Mouse (Mus musculus): ENCODE results near the gene Gm45062.
"Not testable (repeated sequence)": the region's sequence is repeated elsewhere in the genome, so short reads cannot be mapped to it uniquely, and the experiment has no call there.

The Gm45062 gene

DNA sequence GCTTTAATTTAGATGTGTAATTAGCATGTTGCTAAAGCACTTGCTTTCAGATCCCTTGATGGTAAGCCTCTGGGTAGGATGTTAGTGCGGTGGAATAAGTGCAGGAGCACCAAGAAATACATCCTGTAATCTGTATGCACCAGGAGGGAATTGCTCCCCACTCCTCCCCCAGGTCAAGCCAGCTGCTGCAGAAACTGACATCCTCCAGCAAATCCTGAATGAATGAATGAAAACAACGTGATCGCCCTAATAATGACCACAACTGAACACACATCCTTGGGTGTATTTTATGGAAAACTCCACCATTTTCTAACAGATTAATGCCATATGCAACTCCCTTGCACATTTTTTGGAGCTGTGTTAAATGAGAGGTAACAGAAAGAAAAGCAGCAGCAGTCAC is 252.2 kb downstream of the Gm45062 start:
- DNase-seq: no peak

DNA sequence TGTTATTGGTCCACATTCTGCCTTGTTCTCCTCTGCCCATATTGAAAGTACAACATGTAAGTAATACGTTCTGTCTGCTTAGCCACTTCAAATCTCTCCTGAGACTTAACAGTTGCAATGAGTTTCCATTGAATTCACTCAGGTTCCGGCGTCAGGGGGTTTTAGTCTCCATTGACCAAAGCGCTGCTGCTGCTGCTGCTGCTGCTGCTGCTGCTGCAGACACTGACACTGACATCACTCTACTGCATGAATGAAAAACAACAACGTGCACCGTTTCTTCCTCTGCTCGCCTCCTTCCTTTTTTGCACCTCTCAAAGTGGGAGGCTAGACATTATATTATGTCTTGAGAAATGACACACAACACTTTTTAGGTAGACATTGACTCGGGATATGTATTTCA is 253.2 kb downstream of the Gm45062 start:
- no peak for DNase-seq

DNA sequence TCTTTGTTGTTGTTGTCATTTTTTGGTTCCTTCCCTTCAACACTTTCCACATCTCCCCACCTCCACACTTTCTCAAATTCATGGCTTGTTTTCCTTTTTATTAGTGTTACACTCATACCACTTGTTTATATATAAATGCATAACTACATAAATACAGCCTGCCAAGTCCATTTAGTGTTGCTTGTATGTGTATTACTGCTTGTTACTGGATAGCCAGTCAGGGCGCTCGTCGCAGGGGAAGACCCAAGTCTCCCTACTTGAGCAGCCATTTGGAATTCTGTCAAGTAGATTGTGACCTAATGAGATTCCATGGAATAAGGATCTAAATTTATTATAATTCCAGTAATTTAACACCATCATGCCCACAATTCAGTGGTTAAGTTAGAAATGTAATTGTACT is 260.4 kb downstream of the Gm45062 start:
- DNase-seq: no peak

DNA sequence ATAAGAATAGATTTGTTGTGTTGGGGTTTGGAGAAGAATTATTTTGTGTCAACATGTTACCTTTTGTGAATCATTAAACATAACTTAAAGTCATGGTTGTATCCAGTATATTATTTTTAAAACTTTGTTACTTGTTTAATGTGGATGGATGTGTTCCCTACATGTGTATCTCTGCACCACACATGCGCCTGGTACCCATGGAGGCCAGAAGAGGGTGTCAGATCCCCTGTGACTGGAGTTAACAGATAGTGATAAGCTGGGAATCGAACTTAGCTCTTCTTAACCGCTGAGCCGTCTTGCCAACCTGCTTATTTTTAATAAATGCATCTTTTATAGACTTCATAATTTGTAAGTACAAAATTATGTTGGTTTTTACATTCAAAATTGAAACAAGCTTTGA is 262.0 kb downstream of the Gm45062 start:
- no peak for DNase-seq

DNA sequence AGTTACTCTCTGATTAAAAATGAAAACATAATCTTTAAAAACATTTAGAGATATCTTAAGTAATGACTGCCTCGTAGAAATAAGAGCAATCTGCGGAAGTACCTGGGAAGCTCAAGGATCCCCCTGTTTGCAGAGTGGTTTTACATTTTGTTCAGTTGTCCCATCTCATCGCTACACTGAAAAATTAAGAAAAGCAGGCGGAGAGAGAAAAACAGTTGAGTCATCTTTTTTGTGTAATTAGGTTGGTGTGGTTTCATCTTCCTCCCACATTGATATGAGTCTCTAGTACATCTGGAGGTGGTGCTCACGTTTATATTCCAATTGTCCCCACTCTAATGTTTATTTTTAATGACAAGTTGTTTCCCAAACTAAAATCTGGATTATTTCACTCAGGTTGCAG is 265.5 kb downstream of the Gm45062 start:
- DNase-seq: no peak

DNA sequence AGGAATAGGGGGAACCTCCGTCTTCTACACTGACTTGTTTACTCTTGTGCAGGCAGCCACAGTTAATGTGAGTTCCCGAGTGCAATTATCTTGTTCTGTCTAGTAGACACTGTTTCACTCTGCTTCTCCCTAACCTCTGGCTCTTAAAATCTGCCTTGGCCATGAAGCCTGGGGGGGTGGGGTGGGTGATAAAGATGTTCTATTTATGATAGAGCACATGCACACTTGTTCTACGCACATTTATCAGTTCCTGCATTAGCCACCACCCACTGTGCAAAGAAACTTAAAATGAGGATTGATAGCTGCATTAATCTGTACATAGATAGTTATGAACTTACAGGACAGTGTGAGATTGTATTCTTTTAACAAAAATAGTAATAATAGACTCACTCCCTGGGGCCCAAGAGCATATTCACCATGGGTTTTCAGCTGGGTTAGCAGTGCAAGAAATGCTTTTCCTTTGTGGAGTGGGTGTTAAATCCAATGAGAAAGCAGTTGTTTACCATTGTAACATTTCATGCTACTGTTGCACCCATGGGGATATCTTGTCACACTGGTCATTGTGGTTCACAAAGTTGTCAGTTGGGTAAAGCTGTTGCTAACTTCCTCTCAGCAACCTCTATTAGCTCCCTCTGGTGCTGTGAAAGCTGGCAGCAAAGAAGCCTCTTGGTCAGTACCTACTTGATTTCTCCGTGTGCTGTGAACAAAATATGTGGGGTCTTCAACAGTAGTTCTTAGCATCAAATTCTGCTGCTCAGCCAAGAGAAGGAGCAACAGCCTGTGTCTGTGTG is 272.0 kb downstream of the Gm45062 start:
- no peak for DNase-seq

DNA sequence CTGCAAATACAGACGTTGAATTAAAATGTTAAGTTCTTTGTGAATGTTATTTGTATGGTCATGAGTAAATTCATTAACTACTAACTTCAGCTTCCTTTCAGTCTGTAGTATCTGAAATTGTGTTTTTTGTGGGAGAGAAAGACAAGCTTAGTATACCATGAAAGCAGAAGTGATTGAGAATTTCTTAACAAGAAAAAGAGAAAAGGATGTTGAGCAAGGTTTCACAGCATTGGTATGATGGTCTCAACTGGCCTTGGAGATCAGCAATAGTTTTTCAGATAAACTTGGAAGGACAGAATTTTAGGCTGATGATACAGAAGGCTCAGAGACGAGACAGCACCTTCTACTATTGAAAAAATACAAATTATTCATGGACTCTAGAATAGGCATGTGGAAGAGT is 277.7 kb downstream of the Gm45062 start:
- no peak for DNase-seq

DNA sequence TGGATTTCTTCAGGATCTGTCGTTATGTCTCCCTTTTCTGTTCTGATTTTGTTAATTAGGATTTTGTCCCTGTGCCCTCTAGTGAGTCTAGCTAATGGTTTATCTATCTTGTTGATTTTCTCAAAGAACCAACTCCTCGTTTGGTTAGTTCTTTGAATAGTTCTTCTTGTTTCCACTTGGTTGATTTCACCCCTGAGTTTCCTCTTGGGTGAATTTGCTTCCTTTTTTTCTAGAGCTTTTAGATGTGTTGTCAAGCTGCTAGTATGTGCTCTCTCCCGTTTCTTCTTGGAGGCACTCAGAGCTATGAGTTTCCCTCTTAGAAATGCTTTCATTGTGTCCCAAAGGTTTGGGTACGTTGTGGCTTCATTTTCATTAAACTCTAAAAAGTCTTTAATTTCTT is 282.3 kb downstream of the Gm45062 start:
- not testable (repeated sequence) for DNase-seq

DNA sequence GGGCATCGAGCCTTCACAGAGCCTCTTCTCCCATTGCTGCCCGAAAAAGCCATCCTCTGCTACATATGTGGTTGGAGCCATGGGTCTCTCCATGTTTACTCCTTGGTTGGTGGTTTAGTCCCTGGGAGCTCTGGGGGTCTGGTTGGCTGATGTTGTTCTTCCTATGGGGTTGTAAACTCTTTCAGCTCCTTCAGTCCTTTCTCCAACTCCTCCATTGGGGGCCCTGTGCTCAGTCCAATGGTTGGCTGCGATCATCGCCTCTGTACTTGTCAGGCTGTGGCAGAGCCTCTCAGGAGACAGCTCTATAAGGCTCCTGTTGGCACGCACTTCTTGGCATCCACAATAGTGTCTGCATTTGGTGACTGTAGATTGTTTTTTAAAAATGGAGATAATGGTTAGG is 285.6 kb downstream of the Gm45062 start:
- DNase-seq: no peak

DNA sequence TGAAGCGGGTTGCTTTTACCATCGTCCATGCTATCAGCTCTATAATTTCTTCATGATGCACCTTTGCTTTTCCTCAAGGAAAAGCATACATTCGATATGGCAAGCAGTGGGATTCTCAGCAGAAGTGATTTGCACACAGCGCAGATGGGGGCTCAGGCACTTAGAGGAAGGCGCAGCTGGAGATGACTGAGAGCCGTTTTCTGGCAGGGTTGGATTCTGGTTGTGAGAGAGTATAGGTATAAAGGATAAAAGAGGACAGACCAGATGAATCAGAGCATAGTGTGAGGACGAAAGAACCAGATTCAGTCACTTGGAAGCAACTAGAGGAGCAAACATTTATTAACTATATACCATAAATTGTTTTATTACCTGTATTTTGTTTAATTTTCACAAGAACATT is 286.5 kb downstream of the Gm45062 start:
- no peak for DNase-seq

DNA sequence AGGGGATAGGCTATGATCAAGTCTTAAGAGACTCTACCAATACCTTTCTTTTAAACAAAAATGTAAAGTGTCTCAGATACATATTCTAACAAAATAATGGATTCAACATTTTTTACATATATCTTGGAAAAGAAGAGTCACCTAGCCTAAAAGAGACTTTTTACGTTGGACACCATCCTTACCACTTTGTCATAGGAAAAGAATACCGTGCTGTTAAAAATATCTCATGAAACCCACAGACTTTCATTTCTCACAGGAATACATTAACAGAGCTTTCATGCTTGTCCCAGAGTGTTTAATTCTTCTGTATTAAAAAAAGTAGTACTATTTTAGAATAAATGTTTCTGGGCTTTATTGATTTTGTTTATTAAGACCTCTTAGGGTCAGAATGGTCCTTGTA is 291.9 kb downstream of the Gm45062 start:
- DNase-seq: no peak

DNA sequence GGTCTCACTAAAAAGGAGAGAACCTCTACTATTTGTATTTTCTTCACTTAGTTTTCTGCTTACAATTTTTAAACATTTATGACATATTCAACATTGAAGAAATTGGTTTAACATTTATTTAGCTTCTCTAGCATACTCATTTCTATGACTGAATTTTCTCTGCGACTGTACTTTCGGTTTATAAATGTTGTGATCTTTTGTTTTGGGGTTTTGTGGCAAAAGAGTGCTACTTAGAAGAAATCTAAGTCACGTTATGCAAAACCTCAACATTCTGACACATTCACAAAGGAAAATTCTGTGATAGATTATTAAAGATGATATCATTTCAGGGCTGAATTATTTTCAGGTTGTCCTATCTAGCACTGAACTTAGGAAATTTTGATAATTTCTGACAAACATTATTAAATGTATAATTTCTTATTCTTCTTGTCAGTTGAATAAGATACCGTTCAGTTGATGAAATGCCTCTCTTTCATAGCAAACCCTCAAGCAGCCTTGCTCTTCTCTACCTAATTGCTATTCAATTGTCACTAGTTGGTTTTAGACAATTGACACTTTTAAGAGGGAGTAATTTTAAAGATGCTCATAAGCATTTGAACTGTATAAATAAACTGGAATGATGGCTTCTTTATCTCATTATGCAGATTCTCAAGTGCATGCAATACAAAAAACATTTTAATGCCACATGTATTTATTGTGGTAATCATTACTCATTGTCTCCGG is 297.8 kb downstream of the Gm45062 start:
- DNase-seq: no peak

DNA sequence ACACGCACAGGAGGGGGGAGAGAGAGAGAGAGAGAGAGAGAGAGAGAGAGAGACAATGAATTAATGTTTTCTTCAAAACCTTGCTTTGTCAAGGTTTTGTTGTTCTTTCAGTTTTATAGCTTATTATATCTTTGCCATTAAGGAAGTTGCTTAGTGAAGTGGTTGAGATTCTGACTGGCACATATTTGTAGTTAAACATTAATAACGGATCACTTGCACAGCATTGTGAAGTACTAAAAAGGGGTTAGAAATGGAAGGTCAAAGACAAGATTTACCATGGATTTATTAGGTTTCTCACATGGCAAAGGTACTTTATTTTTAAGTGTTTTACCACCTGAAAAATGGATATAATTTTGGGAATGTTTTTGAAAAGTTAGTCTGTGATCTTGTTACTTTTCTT is 301.4 kb downstream of the Gm45062 start:
- no peak for DNase-seq

DNA sequence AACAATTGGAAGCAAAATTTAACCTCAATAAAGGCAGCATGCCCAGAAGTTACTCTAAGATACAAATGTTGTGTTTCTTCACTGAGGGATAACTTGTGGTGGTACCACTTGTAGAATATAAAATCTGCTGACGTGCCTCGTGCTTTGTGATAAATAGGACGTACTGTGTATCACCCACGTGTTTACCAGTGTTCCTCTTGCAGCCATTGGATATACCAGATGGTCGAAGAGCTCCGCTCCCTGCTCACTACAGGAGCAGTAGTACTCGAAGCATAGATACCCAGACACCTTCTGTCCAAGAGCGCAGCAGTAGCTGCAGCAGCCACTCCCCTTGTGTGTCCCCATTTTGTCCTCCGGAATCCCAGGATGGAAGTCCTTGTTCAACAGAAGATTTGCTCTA is 323.1 kb downstream of the Gm45062 start:
- no peak for DNase-seq

DNA sequence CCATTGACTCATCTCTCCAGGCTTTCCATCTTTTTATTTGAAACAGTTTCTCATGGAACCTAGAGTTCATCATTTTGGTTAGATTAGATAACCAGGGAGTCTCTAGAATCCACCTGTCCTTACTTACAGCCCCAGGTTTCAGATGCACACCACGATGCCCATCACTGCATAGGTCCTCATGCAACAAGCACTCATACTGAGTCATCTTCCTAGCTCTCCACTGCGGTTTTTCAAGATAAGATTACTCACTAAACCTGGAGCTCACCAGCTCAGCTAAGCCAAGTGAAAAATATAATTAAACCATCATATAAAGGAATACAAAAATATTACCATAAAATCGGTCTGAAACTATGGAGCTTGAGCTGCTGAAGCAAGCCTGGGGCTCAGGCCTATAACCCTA is 324.6 kb downstream of the Gm45062 start:
- no peak for DNase-seq

DNA sequence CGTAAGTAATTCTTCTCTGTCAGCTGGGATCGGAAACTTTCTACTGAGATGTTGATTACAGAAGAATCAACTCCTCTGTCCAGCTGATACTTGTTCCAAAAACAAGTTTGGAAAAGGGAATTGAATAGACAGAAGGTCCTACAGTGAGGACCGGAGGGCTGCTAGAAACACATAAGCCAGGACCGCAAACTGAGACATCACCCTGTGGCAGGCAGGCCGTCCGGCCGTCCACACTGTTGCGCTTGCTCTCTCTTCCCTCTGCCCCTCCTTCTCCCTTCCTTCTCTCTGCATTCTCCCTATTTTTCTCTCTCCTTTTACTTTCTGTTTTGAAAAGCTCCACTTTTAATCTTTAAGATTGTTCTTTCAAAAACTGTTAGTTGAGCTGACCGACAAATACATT is 332.4 kb downstream of the Gm45062 start:
- DNase-seq: no peak

DNA sequence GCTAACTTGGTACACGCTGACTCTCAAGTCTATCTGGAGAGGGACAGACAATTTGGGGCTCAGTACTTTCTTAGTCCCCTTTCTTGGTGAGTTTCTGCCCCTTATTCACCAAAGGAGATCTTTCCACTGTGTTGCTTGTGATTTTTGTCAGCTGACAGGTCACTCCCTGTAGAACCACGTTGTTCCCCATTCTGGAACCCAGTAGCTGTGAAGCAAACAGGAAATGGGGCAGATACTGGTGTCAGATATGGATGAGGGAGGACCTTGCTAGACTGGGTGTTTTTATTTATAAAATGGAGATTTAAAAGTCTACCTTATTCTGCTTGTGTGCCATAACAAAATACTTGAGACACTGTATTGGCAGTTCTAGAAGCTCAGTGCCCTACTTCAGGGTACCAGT is 358.1 kb downstream of the Gm45062 start:
- no peak for DNase-seq

DNA sequence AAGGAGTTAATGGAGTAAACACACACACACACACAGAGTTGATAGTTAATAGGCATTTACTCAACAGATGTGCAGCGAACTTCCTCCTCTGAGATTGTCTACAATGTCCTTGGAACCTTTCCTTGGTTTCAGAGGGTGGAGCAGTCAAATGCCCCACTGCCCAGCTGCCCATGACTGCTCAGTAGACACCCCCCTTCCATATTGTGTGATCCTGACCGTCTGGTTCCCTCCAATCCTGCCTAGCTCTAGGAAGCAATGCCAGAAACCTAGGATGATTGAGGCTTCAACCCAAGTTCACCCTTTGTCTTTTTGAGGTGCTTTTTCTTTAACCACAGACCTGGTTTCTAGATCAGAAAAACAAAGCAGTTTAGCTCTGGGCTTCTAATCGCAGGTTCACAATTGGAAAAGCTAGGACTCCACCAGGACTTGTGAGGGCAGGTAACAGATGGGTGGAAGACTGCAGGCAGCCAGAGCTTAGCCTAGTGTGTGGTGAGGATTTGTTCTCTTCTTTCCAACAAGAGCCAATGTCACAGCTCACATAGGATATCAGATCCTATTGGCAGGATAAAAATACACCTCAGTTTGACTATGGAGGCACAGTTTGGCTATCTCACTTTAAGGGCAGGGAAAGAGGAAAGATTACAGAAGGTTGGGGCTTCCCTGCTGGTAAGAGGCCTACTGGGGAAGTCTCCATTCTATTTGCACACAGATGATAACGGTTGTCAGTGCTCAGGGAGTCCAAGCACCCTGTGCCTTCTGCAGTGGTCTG is 360.5 kb downstream of the Gm45062 start:
- no peak for DNase-seq

DNA sequence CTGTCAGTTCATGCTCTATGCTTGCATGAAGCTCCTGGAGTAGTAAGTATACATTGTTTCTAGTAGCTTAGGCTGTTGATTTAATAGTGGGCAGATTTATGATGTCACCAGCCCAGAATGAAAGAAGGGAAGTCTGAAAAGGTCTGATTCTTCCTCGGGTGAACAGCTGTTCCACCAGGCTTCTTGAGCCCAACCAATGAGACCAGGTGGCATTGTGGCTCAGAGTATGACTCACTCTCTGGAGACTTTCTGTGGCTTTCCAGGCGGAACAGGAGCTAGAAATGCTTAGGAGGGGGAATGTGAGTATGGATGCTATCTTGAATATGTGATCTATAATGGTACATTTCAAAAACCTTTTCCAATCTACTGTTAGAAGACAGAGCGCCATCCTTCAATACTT is 363.8 kb downstream of the Gm45062 start:
- DNase-seq: no peak

DNA sequence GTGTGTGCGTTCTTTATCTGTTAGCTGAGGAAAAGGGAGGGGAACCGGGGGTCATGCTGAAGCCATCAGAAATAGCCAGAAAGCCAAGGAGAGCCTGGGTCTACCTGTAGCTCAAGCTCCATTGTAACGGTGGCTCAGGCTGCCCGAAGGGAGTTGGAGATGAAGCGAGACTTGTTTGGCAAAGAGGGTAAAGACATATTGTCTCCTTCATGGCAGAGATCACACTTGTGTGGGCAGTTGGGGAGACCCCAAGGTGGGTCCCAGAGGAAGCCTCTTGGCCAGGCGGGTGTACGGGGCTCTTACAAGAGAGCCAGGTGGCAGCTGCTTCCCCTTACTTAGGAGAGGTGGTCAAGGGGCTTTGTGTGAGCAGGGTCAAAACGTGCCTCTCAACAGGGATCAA is 369.0 kb downstream of the Gm45062 start:
- DNase-seq: no peak

DNA sequence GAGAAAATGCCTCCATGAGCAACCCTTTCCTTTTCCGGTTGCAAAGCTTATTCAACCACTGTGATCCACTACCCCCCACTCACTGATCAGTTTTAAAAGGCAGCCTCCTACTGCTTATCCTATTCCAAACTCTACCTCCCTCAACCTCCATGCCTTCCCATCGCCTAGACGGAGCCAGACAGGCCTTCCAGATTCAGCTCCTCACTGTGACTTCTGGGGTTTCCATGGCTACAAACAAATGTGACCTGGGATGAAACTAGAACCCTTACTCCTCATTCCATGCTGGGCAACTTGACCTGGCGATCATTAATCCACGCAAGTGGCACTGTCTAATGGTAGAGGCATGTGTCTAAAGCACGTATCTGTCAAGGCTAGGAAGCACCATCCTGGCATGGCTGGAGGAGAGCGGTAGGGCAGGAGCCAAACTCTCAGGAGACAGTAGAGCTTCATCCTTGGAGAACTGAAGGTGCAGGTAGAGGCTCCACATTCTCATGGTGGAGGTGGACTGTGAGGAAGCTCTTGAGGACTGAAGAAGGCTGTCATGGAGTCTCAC is 369.5 kb downstream of the Gm45062 start:
- DNase-seq: no peak

DNA sequence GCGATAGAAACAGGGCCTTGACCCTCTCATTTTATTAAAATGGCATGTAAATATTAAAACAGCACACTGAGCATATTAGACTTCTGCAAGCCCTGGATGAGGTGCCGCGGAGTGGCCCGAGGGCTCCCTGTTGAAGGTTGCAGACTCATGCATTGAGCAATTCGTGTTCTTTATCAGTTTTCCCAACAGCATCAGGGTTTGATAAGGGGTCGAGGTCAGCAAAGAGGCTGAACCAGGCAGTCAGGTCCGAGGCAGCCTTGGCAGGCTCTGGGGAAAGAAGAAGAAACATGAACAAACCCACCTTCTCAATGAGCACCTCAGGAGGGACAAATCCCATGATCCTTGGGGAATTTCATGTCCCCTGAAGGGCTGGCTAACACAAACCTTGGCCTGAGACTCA is 371.3 kb downstream of the Gm45062 start:
- DNase-seq: no peak

DNA sequence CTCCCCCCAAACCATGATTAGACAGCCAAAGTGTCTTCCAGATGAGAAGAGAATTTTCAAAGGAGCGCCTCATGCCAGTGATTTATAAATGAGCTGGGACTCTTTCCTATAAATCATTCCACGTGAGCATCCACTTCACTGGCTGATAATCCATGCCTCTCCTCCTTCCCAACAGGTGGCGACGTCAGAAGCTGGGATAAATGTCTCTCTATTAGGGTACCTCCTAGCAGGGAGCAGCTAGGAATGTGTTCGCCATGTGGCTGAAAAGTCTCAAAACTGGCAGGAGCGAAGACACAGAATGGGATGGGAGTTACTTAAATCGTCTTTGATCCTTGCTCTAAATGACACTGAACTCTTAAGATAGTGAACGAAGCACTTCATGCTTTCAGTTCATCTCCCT is 372.1 kb downstream of the Gm45062 start:
- DNase-seq: no peak

All from kidney, postnatal 25 days (tissue).